Mouse (Mus musculus): ENCODE measurements around the gene Fcgbp.

DNA sequence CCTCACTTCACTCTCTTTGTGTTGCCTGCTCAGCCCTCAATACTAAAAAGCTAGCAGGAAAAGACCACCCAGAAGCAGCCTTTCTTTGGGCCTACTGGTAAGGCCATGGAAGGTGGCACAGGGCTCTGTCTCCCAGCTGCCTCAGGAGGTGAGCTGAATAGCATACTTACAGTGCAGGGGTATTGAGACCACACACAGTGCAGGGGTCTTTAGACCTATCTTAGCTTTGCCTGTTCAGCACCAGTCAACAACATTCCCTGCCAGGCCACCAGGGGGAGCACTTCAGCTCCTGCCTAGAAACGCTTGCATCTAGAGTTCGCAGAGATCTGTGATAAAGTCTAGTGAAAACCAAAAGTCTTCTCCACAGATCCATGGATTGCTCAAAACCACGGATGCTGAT, 77.2 kb downstream of the Fcgbp start:
- TF ChIP-seq POLR2A (IDR thresholded peaks at IDR 0.05; ENCODE audit: borderline replicate concordance, control insufficient read depth, low read depth, low read length): no peak
- TF ChIP-seq CTCF (IDR thresholded peaks at IDR 0.05; ENCODE audit: control insufficient read depth, insufficient read depth, low read length): peak; percentile 88
